Mouse (Mus musculus) myocyte (in vitro differentiated cells): Measurements from ENCODE around the gene Apobec3.

Source experiments
- MAX ChIP-seq: IDR thresholded peaks from one replicate; pipeline ENCODE4 v1.6.1; 2011; ENCODE audit warnings: low read depth, mild to moderate bottlenecking, control low read depth
- MYOD1 ChIP-seq, 3 experiments: IDR thresholded peaks; one replicate each; pipeline ENCODE4 v1.6.1; 2011; ENCODE audit warnings: control low read depth in 2 of 3, low read depth in 2 of 3, mild to moderate bottlenecking in 2 of 3, moderate library complexity in 1 of 3; ENCODE audit not compliant: insufficient read length in 2 of 3, control insufficient read depth in 1 of 3
- POLR2A ChIP-seq: IDR thresholded peaks from one replicate; pipeline ENCODE4 v1.6.1; 2011; ENCODE audit warnings: low read depth, mild to moderate bottlenecking, control low read depth, moderate library complexity; ENCODE audit not compliant: insufficient read length
- POLR2AphosphoS2 ChIP-seq: IDR thresholded peaks from one replicate; pipeline ENCODE4 v1.6.1; 2011; ENCODE audit warnings: low read depth, control low read depth; ENCODE audit not compliant: insufficient read length
- USF1 ChIP-seq: IDR thresholded peaks from one replicate; pipeline ENCODE4 v1.6.1; 2011; ENCODE audit warnings: low read depth, mild to moderate bottlenecking, control low read depth, moderate library complexity

GRCm38 (mm10) chr15:79933670-79934514, 42.4 kb downstream of the Apobec3 start:
- TF ChIP-seq USF1 = no peak
- no peak for TF ChIP-seq MAX
- TF ChIP-seq POLR2AphosphoS2 = no peak
- no peak for TF ChIP-seq POLR2A
- no peak for TF ChIP-seq MYOD1 (IDR thresholded peaks at IDR 0.05; ENCODE audit: control insufficient read depth in 1 of 3, insufficient read length in 2 of 3, low read depth in 2 of 3)
